Mouse (Mus musculus) cerebellum, postnatal 36 days (tissue): ENCODE results near the gene Glrx.

ENCODE experiments used
- DNase-seq, 2 experiments: peaks; one replicate each; pipeline ENCODE4 v3.0.0; 2021 to 2022; ENCODE audit warnings: mixed read lengths in 2 of 2

Gene Glrx

DNA sequence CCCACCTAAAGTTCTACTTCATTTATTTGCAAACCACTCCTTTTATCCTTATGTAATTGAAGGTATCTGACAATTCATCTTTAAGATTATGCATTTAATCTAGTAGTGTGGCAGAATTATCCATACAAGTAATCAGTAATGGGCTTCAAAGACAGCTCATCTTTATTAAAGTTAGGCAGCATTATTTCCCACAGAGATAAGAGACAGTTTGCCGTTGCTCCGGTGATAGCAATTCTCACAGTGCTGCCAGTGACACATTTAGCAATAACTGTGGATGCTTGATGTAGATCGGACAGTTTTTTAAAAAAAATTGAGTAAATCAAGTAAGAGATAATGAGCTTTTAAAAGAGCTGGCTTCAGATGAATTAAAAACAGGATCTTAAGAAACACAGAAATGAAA lies 52.6 kb downstream of the Glrx start:
- DNase-seq = no peak

DNA sequence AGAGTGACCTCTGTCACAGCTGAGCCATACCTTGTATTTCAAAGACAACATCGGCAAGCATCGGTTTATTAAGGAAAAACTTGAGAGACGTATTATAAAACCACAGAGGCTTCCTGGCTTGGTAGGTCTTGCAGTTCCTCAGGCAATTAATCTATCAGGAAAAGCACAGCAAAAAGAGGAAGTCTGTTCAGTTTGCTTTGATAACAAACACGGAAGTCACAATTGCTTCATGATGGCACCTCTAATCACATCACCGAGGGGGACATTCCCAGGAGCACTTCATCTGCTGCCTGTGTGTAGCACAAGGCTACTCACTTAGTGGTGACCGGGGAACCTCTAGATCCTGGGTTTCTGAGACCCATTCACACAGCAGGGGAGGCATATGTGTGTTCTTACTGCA lies 53.2 kb downstream of the Glrx start:
- DNase-seq = no peak
